Mouse (Mus musculus): ENCODE data around the gene Rbfox3.

The Rbfox3 gene

DNA sequence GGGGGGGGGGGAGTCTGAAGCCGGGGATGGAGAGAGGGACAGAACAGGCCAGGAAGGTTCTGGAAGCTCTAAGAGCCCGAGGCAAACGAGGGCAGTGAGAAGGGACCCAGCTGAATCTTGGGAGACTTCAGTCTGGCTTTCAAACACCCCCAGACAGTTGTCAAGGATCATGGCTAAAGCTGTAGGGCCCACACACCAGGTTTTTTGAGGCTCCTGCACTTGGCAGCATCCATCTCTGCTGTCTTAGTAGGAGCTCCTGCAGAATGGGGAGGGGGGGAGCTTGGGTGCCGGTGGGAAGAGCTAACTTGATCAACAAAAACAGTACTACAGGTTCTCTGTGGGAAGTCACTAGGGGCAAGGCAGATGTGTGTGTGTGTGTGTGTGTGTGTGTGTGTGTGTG is 358.9 kb downstream of the Rbfox3 start:
- DNase-seq (ENCODE audit: low spot score in 2 of 2): no peak

DNA sequence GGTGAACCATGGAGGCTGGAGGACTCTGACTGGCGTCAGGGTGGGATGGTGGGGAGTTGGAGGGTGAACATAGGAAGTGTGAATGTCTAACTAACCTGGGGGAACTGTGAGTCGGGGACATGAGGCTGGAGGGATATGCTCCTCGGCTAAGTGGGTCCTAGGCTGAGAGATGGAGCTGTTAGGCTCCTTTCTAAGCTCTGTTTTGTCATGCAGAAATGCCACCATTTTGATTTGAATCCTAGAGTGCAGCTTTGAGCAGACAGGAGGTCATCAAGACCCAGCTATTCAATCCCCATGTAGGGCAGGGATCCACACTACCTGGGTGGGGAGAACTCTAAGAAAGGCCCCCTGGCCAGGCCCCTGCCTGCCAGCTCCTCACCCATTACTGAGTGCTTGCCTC is 359.7 kb downstream of the Rbfox3 start:
- no peak for DNase-seq (ENCODE audit: low spot score in 2 of 2)

DNA sequence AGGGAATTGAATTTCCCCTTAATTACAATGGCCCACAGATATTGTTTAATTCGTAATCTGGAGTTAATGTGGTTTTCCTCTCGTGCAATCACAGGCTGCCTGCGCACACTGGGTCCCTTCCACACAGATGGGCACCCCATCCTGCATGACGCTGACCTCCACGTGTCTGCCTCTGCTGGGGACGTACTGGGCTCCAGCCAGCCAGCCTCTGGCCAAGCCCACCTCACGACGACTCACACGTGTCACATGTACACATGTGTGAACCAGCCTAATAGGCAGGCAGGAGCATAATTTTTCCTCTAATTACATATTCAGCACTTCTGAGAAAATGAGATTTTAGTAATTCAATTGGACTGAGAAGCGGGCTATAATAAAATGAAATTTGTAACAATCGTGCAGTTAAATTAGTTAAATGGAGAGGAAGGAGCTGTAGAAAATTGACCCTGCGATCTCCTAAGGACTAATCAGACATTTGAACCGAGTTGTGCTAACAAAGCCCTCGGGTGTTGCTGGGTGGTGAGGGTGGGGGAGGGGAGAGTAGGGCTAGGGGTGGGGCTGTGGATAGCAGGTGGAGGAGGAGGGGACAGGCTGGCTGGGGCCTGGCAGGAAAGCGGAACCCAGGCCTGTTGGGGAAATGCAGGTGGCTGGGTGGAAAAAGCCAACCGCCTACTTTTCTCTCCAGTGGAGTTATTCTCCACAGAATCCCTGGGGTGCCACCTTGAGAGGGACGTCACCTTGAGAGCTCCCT is 360.4 kb downstream of the Rbfox3 start:
- no peak for DNase-seq (ENCODE audit: low spot score in 2 of 2)

DNA sequence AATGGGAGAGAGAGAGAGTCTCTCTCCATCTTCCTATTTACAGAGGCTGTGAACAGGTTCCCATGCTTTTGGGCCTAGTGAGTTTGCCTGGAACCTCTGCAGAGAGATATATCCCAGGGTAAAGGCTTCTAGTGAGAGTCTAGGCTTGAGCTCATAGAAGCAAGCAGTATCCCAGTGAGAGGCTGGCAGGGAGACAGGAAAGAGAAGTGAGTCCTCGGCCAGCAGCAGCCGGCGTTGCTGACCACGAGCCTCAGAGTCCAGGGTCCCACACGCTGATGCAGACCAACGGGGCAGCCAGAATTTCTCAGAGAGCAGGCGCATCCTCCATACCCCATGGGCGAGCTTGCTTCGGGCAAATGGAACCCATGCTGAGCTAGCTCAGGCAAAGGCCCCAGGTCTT is 363.2 kb downstream of the Rbfox3 start:
- no peak for DNase-seq (ENCODE audit: low spot score in 2 of 2)

DNA sequence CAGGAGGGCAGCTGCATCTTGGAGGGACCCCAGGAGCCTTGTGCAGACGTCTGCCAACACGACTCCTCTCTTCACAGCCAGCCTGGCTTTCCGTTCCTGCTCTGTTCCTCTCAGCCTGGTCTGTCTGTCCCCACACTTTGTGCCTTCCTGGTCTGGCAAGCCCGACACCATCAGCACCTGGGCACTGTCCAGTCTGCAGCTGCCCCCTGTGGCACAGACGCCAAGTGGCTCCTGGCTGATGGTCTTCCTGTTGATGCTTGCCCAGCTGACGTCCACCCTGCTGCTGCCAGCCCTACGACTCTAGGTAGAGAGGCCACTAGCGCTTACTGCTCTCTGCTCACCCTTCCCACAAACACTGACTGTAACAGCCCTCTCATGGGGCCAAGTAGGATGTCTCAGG is 365.1 kb downstream of the Rbfox3 start:
- DNase-seq (ENCODE audit: low spot score in 2 of 2): no peak

DNA sequence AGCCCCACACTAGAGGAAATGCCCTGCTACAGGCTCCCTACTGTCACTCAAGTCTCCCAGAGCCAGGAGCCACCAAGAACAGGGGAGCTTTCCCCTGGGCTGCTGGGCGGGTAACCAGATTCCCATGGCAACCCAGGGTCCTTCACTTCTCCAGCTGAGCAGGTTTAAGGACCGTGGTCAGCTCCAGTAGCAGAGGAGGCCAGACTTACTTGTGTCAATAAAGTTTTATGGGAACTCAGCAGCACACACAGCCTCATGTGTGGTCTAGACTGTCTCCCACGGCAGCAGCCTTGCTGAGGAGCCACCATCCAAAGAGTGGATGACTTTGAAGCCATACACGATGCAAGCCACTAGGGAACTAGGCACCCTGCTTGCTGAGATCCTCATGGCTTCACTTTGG is 365.7 kb downstream of the Rbfox3 start:
- no peak for DNase-seq (ENCODE audit: low spot score in 2 of 2)

DNA sequence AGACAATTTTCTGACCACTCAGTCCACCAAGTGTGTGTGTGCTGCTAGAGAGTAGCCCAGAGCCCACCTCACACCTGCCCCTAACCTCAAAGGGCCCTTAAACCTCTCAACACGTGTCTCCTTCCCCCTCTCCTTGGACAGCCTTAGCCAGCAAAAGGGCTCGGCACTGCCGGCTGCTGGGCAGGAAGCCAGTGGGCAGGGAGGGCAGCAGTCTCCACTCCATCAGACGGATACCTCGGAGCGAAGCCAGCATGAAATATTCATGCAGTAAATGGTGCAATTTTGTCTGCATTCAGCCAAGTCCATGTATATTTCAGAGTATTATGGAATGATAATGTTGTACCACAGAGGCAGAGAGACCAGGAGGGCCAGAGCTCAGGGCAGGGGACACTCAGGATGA is 366.8 kb downstream of the Rbfox3 start:
- no peak for DNase-seq (ENCODE audit: low spot score in 2 of 2)

DNA sequence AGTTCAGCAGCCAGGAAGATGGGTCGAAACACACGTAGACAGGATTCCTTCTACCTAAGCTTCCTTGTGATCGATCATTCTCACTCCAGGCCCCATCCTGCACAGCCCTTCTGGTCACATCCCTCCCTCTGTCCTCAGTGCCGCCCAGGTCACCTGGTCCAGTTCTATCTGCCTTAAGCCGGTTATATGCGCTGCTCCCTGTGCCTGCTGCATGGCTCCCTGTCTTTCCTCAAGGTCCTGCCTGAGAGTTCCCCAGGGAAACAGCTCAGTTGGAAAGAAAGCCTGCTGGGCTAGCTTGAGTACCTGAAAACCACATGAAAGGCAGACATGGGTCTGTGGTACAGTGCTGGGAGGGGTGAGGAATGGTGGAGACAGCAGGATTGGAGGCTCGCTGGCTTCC is 368.5 kb downstream of the Rbfox3 start:
- DNase-seq (ENCODE audit: low spot score in 2 of 2): no peak

DNA sequence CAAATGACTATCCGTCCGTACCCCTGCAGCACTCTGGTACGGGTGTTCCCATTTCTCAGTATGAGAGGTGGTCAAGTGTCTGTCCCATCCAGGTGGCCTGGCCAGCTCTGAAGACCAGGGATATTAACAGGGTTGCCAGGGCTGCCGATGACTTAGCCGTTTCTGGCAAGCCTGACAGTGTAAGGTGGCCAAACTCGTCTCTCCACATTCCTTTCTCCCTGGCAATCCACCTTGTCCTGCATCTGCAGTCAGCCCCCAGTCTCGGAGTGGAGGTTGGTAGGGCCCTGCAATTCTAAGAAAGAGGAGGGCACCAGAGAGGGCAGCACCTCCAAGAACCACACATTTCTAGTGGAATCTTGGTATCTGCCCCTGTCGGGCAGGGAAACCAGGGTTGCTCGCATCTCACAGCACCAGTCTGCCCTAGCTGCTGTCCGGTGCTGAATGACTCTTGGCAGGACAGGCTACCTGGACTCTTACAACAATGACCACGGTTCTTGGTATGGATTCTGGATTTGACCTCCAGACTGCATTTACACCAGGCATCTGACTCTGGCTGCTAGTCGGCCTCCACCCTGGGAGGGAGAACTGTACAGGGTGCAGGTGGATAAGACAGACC is 370.9 kb downstream of the Rbfox3 start:
- no peak for DNase-seq (ENCODE audit: low spot score in 2 of 2)

DNA sequence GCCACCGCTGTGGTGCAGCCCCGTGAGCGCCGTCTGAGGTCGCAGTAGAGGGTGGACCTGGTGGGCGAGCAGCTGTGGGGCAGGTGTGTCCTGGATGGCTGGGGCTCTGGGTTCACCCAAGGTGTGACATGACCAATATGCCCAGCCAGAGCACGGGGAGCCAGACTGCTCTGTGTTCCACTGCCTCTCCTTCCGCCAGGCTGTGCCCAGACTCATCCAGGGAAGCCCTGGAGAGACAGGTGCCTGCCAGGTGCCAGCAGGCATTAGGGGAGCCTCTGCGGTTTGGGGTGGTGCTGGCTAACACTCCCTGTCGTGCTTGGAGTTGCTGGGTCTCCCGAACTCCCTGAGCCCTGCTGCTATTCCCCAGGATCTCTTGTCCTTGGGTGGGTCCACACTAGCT is 373.4 kb downstream of the Rbfox3 start:
- DNase-seq (ENCODE audit: low spot score in 2 of 2): no peak

DNA sequence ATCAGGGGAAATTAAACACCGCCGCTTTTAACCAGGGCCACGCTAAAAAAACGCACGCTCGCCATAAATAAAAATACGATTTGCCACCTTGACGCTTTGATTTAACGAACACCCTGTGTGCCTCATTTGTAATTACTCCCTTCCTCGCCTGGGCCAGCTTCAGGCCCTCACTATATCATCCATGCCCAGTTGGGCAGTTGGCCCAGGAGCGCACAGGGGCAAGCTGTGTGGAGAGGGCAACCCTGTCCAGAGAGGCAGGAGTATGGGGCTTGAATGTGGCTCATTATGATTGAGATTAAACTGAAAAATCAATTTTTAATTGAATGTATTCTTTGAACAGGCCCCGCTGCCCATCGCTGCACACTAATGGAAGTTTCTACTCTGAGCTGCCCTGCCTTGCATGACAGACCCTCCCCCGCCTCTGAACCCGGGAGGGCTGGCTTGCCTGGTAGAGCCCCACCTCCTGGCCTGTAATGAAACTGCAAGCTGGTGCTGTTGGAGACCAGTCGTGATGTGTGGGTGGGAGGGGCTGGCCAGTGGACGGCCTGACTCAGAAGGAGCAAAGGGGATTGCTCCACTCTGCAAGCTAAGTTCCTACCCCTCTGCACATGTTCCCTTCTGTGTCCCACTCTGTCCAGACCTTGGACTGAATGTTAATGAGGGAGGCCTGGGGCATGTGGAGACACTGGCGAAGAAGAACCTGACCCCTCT is 376.9 kb downstream of the Rbfox3 start:
- peak; percentile 30 to 75 for DNase-seq (ENCODE audit: low spot score in 2 of 2)

DNA sequence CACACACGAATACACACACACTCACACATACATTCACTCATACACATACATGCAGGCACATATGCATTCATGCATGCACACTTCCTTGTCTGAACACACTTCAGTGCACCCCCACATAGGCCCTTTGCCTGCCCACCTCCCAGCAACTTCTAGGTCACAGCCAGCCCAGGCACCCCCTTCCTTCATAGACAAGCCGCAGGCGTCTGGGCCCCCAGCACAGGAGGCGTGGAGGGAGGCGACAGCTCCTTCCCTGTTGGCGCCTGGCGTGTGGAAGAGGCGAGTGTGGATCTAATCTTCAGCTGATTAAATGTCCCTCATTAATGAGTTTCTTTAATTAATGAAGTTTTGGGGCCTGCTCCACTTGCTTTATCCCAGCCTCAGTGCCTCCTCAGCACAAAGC is 381.1 kb downstream of the Rbfox3 start:
- DNase-seq (ENCODE audit: low spot score in 2 of 2): no peak

DNA sequence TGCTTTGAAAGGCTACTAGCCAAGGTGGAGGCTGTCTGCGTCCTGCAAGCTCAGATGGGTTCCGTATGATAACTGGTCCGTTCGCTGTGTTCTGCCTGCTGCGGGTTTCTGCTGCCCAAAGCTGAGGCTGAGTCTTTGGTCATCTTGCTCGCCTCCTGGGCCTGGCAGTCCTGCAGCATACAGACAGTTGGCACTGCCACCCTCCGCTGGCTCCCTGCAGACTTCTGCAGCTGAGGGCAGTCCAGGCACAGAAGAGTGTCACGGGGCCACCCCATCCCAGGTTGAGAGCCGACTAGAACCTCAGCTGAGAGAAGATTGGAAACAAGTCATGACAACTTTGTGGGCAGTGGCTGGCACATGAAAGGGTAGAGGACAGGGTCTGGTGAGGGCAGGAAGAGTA is 382.6 kb downstream of the Rbfox3 start:
- no peak for DNase-seq (ENCODE audit: low spot score in 2 of 2)

DNA sequence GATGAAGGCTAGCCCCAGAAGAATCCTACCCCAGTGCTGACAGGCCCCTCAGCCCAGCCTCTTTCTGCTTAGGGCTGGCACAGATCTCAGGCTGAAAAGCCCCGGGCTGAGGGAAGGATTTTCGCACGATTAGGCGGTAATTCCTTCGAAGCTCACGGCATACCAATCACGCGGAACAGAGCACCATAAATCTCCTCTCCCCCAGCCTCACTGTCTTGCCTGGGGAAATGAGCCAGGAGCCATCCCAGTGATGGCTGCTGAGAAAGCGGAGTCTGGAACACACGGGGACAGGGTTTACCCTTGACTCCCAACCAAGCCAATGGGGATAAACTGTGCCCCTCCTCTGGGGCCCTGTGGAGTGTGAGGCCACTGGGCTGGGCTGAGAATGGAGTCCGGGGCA is 386.3 kb downstream of the Rbfox3 start:
- no peak for DNase-seq (ENCODE audit: low spot score in 2 of 2)

DNA sequence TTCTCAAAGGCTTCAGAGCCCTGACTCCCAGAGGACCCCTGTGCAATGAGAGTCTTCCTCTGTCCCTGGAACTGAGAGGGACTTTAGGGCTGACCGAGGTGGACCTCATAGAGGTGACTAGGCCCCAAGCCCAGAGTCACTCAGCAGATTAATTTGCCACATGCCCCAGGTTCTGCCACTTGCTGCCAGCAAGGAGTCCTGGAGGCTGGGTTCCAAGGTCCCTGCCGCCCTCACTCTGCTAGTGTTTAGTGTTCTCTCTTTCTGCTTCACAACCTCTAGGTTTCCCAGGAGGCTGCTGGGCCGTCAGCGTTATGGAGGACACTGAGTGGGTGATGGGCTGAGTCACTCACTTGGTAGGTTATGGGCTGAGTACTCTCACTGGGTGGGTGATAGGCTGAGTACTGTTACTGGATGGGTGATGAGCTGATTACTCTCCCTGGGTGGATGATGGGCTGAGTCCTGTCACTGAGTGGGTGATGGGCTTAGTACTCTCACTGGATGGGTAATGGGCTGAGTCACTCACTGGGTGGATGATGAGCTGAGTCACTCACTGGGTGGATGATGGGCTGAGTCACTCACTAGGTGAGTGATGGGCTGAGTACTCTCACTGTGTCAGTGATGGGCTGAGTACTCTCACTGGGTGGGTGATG is 387.8 kb downstream of the Rbfox3 start:
- DNase-seq (ENCODE audit: low spot score in 2 of 2): no peak

DNA sequence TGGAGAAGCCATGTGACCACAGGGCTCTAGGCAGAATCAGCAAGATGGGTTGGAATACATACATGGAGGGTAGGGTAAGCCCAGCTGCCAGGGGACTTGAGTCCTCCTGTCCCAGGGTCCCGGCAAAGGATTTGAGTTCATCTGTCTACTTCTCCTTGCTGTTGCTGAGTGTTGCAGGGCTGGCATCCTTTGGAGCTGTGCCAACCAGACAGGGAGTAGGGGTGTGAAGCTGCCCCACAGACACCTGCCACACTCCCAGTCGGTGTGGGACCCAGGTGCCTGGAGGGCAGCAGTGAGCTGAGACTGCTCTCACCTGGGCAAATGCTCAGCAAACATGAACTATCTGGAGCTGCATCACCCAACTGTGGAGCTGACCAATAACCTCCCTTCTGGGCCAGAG is 390.5 kb downstream of the Rbfox3 start:
- no peak for DNase-seq (ENCODE audit: low spot score in 2 of 2)

DNA sequence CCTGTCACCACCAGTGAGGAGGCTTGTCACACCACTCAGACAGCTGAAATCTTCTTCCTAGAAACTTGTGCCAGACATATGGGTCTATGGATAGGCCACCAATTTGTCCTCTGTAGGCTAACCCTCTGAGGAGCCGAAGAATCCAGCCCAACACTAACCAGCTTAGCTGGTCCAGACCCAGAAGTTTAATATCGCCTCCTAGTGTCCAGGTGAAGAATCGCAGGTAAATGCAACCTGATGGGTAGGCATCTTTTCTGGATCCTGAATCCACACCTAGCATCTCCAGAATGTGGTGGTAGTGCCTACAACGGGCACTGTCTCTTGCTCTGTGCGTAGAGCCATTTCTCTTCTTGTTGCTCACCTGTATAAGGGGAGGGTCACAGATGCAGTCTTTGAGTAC is 391.1 kb downstream of the Rbfox3 start:
- no peak for DNase-seq (ENCODE audit: low spot score in 2 of 2)

DNA sequence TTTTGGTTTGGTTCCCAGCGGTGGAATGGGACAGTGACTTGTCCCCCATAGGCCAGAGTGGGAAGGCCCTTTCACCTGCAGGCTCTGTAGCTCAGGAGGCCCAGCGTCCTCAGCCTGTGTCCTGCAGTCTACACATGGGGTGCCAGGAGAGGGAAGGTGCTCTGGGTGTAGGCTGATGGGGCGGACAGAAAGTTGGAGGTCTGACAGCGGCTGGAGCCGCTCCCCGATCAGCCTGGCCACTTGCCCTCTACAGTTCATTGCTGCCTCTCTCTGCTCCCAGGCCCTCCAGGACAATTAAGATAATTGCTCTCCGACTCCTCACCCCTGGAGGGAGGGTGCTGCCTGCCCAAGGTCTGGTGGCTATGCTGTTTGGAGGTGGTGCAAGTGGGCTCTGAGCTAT is 392.7 kb downstream of the Rbfox3 start:
- DNase-seq (ENCODE audit: low spot score in 2 of 2): no peak

DNA sequence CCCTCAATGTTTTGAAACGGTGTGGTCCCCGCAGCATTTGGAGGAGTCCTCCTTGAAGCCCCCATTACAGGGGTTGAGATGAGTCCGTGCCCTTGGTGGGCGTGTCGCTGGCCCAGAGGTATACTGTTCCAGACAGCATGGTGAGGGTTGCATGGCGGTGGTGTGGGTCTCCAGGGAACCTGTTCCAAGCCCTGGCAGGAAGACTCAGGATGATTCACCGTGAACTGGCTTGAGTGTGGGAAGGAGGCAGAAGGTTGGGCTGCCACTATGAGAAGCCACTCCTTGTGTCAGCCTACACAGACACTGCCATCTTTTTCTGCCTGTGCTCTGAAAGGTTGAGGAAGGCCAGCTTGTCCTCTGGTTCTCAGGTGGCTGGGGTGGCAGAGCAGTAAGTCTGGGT is 393.5 kb downstream of the Rbfox3 start:
- no peak for DNase-seq (ENCODE audit: low spot score in 2 of 2)

DNA sequence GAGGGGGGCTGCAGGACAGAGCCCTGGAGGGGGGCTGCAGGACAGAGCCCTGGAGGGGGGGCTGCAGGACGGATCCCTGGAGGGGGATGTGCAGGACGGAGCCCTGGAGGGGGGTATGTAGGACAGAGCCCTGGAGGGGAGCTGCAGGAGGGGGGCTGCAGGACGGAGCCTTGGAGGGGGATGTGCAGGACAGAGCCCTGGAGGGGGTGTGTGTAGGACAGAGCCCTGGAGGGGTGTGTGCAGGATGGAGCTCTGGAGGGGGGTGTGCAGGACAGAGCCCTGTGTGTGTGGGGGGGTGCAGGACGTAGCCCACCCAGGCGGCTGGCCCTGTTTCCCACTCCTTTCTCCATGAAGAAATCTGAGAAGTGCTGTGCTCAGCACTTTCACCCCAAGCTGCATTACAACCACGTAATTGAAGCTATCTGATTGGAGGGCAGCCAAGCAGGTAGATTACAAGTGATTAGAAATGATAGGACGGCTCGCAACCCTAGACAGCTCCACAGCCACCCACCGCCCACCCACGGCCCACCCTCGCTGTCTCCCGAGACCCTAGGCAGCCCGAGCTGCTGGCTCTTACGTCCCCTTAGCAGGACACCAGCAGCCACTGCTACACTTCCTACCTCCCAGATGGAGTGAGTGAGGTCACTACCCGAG is 399.0 kb downstream of the Rbfox3 start:
- DNase-seq (ENCODE audit: low spot score in 2 of 2): no peak

DNA sequence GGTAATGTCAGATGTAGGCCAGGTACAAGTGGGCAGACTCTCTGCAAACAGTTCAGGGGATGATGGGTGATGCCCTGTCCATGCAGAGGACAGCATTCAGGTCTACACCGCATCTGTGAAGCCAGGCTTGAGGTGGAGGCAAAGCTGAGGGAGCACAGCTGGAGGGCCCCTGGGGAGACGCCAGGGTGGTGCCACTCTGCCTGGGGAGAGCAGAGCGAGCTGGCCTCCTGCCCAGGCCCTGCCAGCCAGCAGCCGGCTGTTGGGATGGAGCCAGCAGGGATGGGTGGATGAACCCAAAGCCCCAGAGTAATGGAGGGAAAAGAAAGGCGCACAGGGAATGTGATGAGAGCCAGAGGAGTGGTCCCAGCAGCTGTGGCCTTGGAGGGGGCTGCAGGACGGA is 399.5 kb downstream of the Rbfox3 start:
- DNase-seq (ENCODE audit: low spot score in 2 of 2): no peak

DNA sequence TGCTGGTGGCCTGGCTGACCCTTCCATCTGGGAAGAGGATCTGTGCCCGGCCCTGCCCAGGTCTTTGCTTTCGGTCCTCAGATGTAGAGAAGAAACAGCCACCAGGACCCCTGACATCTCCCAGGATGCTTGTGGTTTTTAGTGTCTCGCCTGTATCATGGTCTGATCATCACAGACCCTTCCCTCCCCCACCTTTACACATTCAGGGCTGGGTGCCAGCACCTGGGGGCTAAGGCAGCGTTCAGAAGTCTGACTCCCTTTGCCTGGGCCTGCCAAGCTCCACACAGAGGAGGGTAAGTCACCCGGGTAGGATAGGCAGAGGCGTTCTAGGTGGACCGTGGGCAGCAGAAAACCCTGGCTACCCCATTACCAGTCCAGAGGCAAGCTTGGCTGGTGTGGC is 403.1 kb downstream of the Rbfox3 start:
- no peak for DNase-seq (ENCODE audit: low spot score in 2 of 2)

Measured in urinary bladder, postnatal 4 days (tissue).